Mouse (Mus musculus) right cerebral cortex, postnatal 14 days (tissue): ENCODE results near the gene Zfp358.

ENCODE experiments used
- DNase-seq: peaks from one replicate; pipeline ENCODE4 v3.0.0; 2022

The Zfp358 gene

GRCm38 (mm10) chr8:3500235-3501090 lies 7.5 kb downstream of the Zfp358 start, which contains the start of gene Mcoln1:
TSS of gene Mcoln1 (plus strand) at chr8:3500457.
- peak; percentile 97 for DNase-seq

- DNase-seq = no peak
Observed at GRCm38 (mm10) chr8:3502217-3502616, 9.3 kb downstream of the Zfp358 start.

- no peak for DNase-seq
Observed at GRCm38 (mm10) chr8:3507979-3508754, 15.2 kb downstream of the Zfp358 start.

GRCm38 (mm10) chr8:3514681-3515247 lies 21.8 kb downstream of the Zfp358 start:
- DNase-seq = no peak

- peak; percentile 89 for DNase-seq
Observed at GRCm38 (mm10) chr8:3515260-3515671, 22.3 kb downstream of the Zfp358 start, which contains the start of gene Pnpla6. TSS of gene Pnpla6 (plus strand) at chr8:3515384.

GRCm38 (mm10) chr8:3515771-3516417 lies 23.0 kb downstream of the Zfp358 start:
- DNase-seq = peak; percentile 57

GRCm38 (mm10) chr8:3516450-3517116 lies 23.6 kb downstream of the Zfp358 start:
- peak; percentile 94 for DNase-seq

- DNase-seq = peak; percentile 59
Observed at GRCm38 (mm10) chr8:3517117-3517495, 24.2 kb downstream of the Zfp358 start.

GRCm38 (mm10) chr8:3522007-3522697 lies 29.2 kb downstream of the Zfp358 start:
- no peak for DNase-seq

GRCm38 (mm10) chr8:3530816-3531215 lies 37.9 kb downstream of the Zfp358 start:
- DNase-seq = no peak

- DNase-seq = no peak
Observed at GRCm38 (mm10) chr8:3531936-3532335, 39.0 kb downstream of the Zfp358 start.

- DNase-seq = no peak
Observed at GRCm38 (mm10) chr8:3536053-3536841, 43.3 kb downstream of the Zfp358 start.

- no peak for DNase-seq
Observed at GRCm38 (mm10) chr8:3536940-3537339, 44.0 kb downstream of the Zfp358 start.

- no peak for DNase-seq
Observed at GRCm38 (mm10) chr8:3537666-3538065, 44.7 kb downstream of the Zfp358 start.

GRCm38 (mm10) chr8:3539146-3539545 lies 46.2 kb downstream of the Zfp358 start:
- no peak for DNase-seq

- DNase-seq = no peak
Observed at GRCm38 (mm10) chr8:3540076-3540475, 47.1 kb downstream of the Zfp358 start.

- DNase-seq = no peak
Observed at GRCm38 (mm10) chr8:3546511-3546910, 53.6 kb downstream of the Zfp358 start.
